Mouse (Mus musculus): ENCODE results near the gene Hoxc10. TPM values are rescaled to one million over a fixed set of nuclear protein-coding genes. Genes with fewer than 3 reads are reported as not detected.

The Hoxc10 gene
- total and polyA plus RNA-seq, 2 experiments, result not detected

DNA sequence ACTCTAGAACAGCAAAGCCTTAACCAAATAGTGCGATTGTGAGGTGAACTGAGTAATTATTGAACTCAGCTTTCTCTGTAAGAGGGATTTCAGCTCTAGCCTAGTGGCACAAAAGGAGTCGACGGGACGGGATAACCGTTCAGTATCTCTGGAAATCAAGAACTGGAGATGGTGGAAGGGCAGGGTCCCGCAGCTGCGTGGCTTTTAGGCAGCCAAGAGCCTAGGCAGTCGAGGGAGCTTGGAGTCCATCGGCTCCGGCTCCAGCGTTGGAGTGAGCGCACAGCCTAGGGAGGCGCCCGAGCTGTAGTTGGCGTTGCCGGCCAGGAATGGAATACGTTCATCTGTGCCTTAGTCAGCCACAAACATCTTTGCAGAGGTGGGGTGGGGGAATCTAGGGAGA, 38.7 kb downstream of the Hoxc10 start:
- Histone ChIP-seq H3K79me2 (ENCODE audit: control insufficient read depth, insufficient read depth, low read length) (no peaks in the 10 kb centered on the region), H3K4me1 (ENCODE audit: control insufficient read depth, insufficient read depth, low read length) (no peaks in the 10 kb centered on the region), H3K27ac (replicated peaks; ENCODE audit: insufficient read depth, low read depth, low read length) (no peak overlapping the region), H3K36me3 (ENCODE audit: control insufficient read depth, insufficient read depth, low read length) (no peaks in the 10 kb centered on the region), H3K4me3 (ENCODE audit: insufficient read depth, low read depth, low read length) (no peak overlapping the region), H3K27me3 (ENCODE audit: control insufficient read depth, insufficient read depth, low read length) (peaks cover 11% of the 10 kb centered on the region), H3K9ac (ENCODE audit: low read depth, low read length) (no peak overlapping the region)
- no peak for TF ChIP-seq CTCF (IDR thresholded peaks at IDR 0.05; ENCODE audit: low read depth, low read length)
- TF ChIP-seq POLR2A (IDR thresholded peaks at IDR 0.05; ENCODE audit: extremely low read depth, insufficient read depth, low read length), result no peak
- whole genome bisulfite sequencing, result 3% methylated on average over 17 of the region's 17 CpGs
- no peak for DNase-seq (ENCODE audit: extremely low read depth, low read depth, low spot score)

DNA sequence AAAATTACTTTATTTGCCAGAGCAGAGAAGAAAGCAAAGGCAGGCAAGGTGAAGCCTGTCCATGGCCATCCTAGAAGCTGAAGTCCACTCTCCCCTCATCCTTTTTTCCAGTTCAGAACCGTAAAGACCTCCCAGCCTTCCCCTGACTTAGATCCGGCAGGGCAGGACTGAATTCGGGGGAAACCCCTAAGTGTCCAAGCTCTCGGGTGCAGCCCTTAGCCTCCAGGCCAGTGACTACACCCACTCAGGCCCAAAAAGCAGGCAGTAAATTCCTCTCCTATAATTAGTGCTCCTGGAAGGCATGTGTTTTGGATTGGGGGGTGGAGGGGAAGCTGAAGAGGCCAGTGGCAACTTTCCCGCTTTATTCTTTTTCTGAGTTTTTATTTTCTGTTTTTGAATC, 39.2 kb downstream of the Hoxc10 start:
- no peak for DNase-seq (ENCODE audit: extremely low read depth, low read depth, low spot score)
- H3K27me3 ChIP-seq (ENCODE audit: control insufficient read depth, insufficient read depth, low read length), result peaks cover 16% of the 10 kb centered on the region
- H3K27ac ChIP-seq (replicated peaks; ENCODE audit: insufficient read depth, low read depth, low read length), result no peak overlapping the region
- no peaks in the 10 kb centered on the region for H3K79me2 ChIP-seq (ENCODE audit: control insufficient read depth, insufficient read depth, low read length)
- H3K4me1 ChIP-seq (ENCODE audit: control insufficient read depth, insufficient read depth, low read length), result no peaks in the 10 kb centered on the region
- TF ChIP-seq CTCF (IDR thresholded peaks at IDR 0.05; ENCODE audit: low read depth, low read length) (no peak), POLR2A (IDR thresholded peaks at IDR 0.05; ENCODE audit: extremely low read depth, insufficient read depth, low read length) (no peak)
- H3K36me3 ChIP-seq (ENCODE audit: control insufficient read depth, insufficient read depth, low read length), result no peaks in the 10 kb centered on the region
- H3K9ac ChIP-seq (ENCODE audit: low read depth, low read length), result no peak overlapping the region
- 13% methylated on average over 5 of the region's 5 CpGs for WGBS
- no peak overlapping the region for H3K4me3 ChIP-seq (ENCODE audit: insufficient read depth, low read depth, low read length)

DNA sequence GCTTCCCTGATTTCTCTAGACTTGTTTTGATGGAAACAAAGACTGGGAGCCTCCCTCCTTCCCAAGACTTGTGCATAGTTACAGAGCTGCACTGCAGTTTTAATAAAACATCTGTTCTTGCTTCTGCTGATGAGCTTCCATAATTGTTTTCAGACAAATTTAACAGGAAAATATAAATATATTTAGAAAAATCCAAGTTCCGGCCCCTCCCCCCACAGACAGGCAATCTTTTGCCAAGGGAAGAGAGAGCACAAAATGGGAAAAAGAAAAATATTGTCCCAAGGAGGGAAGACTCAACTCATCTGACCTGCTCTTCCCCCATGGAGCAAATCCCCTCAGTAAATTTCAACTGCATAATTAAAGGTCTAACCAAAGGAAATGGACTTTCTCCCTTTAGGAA, 39.7 kb downstream of the Hoxc10 start:
- Histone ChIP-seq H3K9ac (ENCODE audit: low read depth, low read length) (no peak overlapping the region), H3K27ac (replicated peaks; ENCODE audit: insufficient read depth, low read depth, low read length) (no peak overlapping the region)
- WGBS, result 28% methylated on average over 1 of the region's 1 CpGs

DNA sequence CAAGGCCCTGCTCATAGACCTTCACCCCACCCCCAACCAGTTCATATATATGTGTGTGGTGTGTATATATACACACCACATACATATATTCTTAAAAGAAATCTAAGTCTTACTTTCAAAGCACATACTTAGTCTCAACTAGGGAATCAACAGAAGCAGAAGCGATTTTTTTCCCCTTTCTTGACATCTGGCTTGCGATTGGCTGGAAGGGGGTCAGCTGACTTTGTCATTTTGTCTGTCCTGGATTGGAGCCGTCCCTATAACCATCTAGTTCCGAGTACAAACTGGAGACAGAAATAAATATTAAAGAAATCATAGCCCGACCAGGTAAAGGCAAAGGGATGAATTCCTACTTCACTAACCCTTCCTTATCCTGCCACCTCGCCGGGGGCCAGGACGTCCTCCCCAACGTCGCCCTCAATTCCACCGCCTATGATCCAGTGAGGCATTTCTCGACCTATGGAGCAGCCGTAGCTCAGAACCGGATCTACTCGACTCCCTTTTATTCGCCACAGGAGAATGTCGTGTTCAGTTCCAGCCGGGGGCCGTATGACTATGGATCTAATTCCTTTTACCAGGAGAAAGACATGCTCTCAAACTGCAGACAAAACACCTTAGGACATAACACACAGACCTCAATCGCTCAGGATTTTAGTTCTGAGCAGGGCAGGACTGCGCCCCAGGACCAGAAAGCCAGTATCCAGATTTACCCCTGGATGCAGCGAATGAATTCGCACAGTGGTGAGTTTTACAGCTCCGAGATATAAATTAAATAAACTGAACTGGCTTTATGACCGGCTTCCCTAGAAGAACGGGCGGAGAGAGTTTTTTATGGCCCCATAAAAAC, 42.9 kb downstream of the Hoxc10 start:
- no peak for TF ChIP-seq POLR2A (IDR thresholded peaks at IDR 0.05; ENCODE audit: extremely low read depth, insufficient read depth, low read length)
- TF ChIP-seq CTCF (IDR thresholded peaks at IDR 0.05; ENCODE audit: low read depth, low read length), result no peak
- 5% methylated on average over 27 of the region's 27 CpGs for WGBS
- H3K4me1 ChIP-seq (ENCODE audit: control insufficient read depth, insufficient read depth, low read length), result no peaks in the 10 kb centered on the region
- H3K4me3 ChIP-seq (ENCODE audit: insufficient read depth, low read depth, low read length), result no peak overlapping the region
- no peaks in the 10 kb centered on the region for H3K79me2 ChIP-seq (ENCODE audit: control insufficient read depth, insufficient read depth, low read length)
- no peak for DNase-seq (ENCODE audit: extremely low read depth, low read depth, low spot score)
- no peak overlapping the region for H3K27ac ChIP-seq (replicated peaks; ENCODE audit: insufficient read depth, low read depth, low read length)
- peaks cover 35% of the 10 kb centered on the region for H3K27me3 ChIP-seq (ENCODE audit: control insufficient read depth, insufficient read depth, low read length)
- no peaks in the 10 kb centered on the region for H3K36me3 ChIP-seq (ENCODE audit: control insufficient read depth, insufficient read depth, low read length)
- H3K9ac ChIP-seq (ENCODE audit: low read depth, low read length), result no peak overlapping the region

More for the DNA sequence above, 39.7 kb downstream of the Hoxc10 start:
- no peak for DNase-seq (ENCODE audit: extremely low read depth, low read depth, low spot score)
- Histone ChIP-seq H3K4me1 (ENCODE audit: control insufficient read depth, insufficient read depth, low read length) (no peaks in the 10 kb centered on the region), H3K4me3 (ENCODE audit: insufficient read depth, low read depth, low read length) (no peak overlapping the region), H3K27me3 (ENCODE audit: control insufficient read depth, insufficient read depth, low read length) (peaks cover 19% of the 10 kb centered on the region), H3K36me3 (ENCODE audit: control insufficient read depth, insufficient read depth, low read length) (no peaks in the 10 kb centered on the region), H3K79me2 (ENCODE audit: control insufficient read depth, insufficient read depth, low read length) (no peaks in the 10 kb centered on the region)
- no peak for TF ChIP-seq CTCF (IDR thresholded peaks at IDR 0.05; ENCODE audit: low read depth, low read length)
- no peak for TF ChIP-seq POLR2A (IDR thresholded peaks at IDR 0.05; ENCODE audit: extremely low read depth, insufficient read depth, low read length)

DNA sequence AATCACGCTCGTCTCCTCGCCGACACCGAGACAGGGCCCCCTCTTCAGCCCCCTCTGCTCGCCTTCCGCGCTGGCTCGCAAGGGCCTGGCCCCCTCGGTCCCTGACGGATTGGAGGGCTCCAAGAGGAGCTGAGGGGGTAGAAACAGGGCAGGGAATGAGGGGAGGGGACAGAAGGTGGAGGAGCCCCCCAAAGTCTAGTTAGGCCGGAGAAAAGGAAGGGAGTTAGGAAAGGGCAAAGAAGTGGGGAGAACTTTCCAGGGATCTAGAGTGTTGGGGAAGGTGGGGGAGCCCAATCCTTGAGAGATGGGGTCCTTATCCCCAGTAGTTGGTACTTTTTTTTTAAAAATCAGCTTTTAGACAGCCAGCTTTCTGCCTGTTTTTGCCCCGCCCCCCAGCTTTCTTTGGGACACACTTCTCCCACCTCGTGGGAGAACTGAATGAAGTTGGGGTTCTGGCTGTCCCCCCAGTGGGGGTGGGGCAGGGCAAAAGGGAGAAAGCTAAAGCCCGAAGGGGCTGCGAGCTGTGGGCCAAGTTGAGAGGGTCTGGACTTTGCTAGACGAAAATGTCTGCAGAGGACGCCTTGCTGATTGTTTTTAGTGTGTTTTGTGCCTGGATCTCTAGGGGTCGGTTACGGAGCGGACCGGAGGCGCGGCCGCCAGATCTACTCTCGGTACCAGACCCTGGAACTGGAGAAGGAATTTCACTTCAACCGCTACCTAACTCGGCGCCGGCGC, 43.7 kb downstream of the Hoxc10 start:
- Histone ChIP-seq H3K27me3 (ENCODE audit: control insufficient read depth, insufficient read depth, low read length) (peaks cover 35% of the 10 kb centered on the region), H3K4me3 (ENCODE audit: insufficient read depth, low read depth, low read length) (no peak overlapping the region), H3K79me2 (ENCODE audit: control insufficient read depth, insufficient read depth, low read length) (no peaks in the 10 kb centered on the region), H3K9ac (ENCODE audit: low read depth, low read length) (no peak overlapping the region), H3K27ac (replicated peaks; ENCODE audit: insufficient read depth, low read depth, low read length) (no peak overlapping the region), H3K36me3 (ENCODE audit: control insufficient read depth, insufficient read depth, low read length) (no peaks in the 10 kb centered on the region), H3K4me1 (ENCODE audit: control insufficient read depth, insufficient read depth, low read length) (no peaks in the 10 kb centered on the region)
- DNase-seq (ENCODE audit: extremely low read depth, low read depth, low spot score), result no peak
- whole genome bisulfite sequencing, result 5% methylated on average over 31 of the region's 31 CpGs
- TF ChIP-seq POLR2A (IDR thresholded peaks at IDR 0.05; ENCODE audit: extremely low read depth, insufficient read depth, low read length) (no peak), CTCF (IDR thresholded peaks at IDR 0.05; ENCODE audit: low read depth, low read length) (no peak)

Data from liver, adult 2 months (tissue).